ENCODE assay signal across 28 mouse cellular contexts in the genomic region with DNA sequence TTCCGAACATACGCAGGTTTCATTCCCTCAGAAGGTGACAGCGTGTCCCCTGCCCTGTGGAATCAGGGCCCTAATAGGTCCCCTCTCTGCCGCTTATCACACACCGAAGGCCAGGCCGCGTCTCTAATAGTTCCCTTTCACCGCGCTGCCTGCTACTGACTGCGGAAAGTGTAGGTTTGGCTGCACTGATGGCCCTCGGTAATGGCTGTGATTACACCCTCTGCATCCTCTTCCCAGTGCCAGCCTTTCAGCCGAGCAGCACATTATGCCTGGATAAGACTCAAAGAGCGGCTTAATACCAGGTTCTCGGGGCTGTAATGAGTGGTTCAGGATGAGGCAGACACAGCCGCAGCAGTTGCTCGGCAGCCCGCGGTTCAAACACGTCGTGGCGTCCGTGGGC. TPM values are rescaled to one million over a fixed set of nuclear protein-coding genes. Genes with fewer than 3 reads are reported as not detected.
A peak's percentile ranks its signal among the peaks of the same experiment; 100 is the strongest.
DNase-seq lines count a peak whose midpoint lies in the region; ATAC-seq lines count a peak whose summit lies in the region.
"Had no signal": no experiment of that assay in that cellular context is flagged by ENCODE, and none has a peak within 500 bp of the region (broad histone marks: within the 10 kb centered on the region; RNA-seq: fewer than 3 reads in every experiment).

No protein-coding gene starts in this region.

- ATAC-seq in midbrain, embryonic 14.5 days (ENCODE audit: low FRiP score, low TSS enrichment) = no peak
- ATAC-seq in CD4-positive, CD25-positive, alpha-beta regulatory T cell, adult 4 months = no peak
- ATAC-seq: hindbrain, postnatal 0 days; intestine, embryonic 16.5 days had no signal

- H3K9me3 ChIP-seq in midbrain, embryonic 14.5 days (ENCODE audit: control insufficient read depth, low read length) = no peaks in the 10 kb centered on the region
- H3K9me3 ChIP-seq: heart, embryonic 13.5 days; limb, embryonic 15.5 days; neural tube, embryonic 12.5 days had no signal

- WGBS in midbrain, embryonic 14.5 days = 82% methylated on average over 22 of the region's 22 CpGs

- H3K4me2 ChIP-seq in midbrain, embryonic 14.5 days (ENCODE audit: low read length) = no peak overlapping the region
- H3K4me2 ChIP-seq: heart, embryonic 13.5 days; limb, embryonic 15.5 days; lung, embryonic 14.5 days; neural tube, embryonic 12.5 days had no signal

- no peaks in the 10 kb centered on the region for H3K36me3 ChIP-seq in midbrain, embryonic 14.5 days (ENCODE audit: control insufficient read depth, insufficient read depth, low read length)
- H3K36me3 ChIP-seq: heart, embryonic 13.5 days; limb, embryonic 15.5 days; neural tube, embryonic 12.5 days had no signal

- H3K9ac ChIP-seq in midbrain, embryonic 14.5 days (replicated peaks; ENCODE audit: low read length) = no peak overlapping the region
- H3K9ac ChIP-seq: heart, embryonic 13.5 days; limb, embryonic 15.5 days; liver, embryonic 14.5 days; lung, embryonic 14.5 days; neural tube, embryonic 12.5 days had no signal

- H3K4me3 ChIP-seq in midbrain, embryonic 14.5 days (replicated peaks; ENCODE audit: low read depth, low read length) = no peak overlapping the region
- H3K4me3 ChIP-seq: heart, adult 2 months; heart, embryonic 13.5 days; limb, embryonic 15.5 days; neural tube, embryonic 12.5 days had no signal

- no peak overlapping the region for H3K27ac ChIP-seq in midbrain, embryonic 14.5 days (replicated peaks; ENCODE audit: low read depth, low read length)
- H3K27ac ChIP-seq: heart, adult 2 months; heart, embryonic 13.5 days; hindbrain, postnatal 0 days; limb, embryonic 15.5 days; liver, embryonic 14.5 days; neural tube, embryonic 12.5 days had no signal

- peak; percentile 21 to 33 for DNase-seq in cerebellum, postnatal 10 days
- no peak for DNase-seq in cerebellum, adult 9-11 months
- DNase-seq in right cerebral cortex, postnatal 10 days (ENCODE audit: low spot score in 2 of 2) = peak; percentile 46 to 49
- no peak for DNase-seq in right cerebral cortex, adult 2 months (ENCODE audit: low spot score in 2 of 2)
- peak; percentile 35 for DNase-seq in midbrain, embryonic 14.5 days
- no peak for DNase-seq in kidney, postnatal 36 days
- no peak for DNase-seq in cerebellum, adult 11 months
- DNase-seq: adrenal gland, adult 2 months; cerebellum, adult 2 months; gastrocnemius, postnatal 25 days; heart, adult 2 months; heart, postnatal 14 days; layer of hippocampus, adult 9-11 months; left cerebral cortex, postnatal 4 days; lung, embryonic 14.5 days; lung, postnatal 4 days; thymus, adult 2 months; thymus, postnatal 4 days had no signal

- 0 out of 2 replicates have a peak, but pooled peaks cover 3% of the 10 kb centered on the region for H3K27me3 ChIP-seq in midbrain, embryonic 14.5 days (ENCODE audit: control insufficient read depth, insufficient read depth, low read length)

- H3K4me1 ChIP-seq in midbrain, embryonic 14.5 days (ENCODE audit: control insufficient read depth, insufficient read depth, low read length) = no peaks in the 10 kb centered on the region
- H3K4me1 ChIP-seq: neural tube, embryonic 12.5 days had no signal

RNA-seq across cellular contexts. Expression of gene A230072I06Rik, which starts 3.5 kb away (rescaled TPM):
- not detected in 2 replicates for polyA plus RNA-seq in midbrain, embryonic 14.5 days (2014; fragmentation: Nextera tagmentation; extraction: Ambion mirVana)
- polyA plus RNA-seq in CD4-positive, CD25-positive, alpha-beta regulatory T cell, adult 4 months (2017; shearing (Covaris generic)) = not detected
- polyA plus RNA-seq: adrenal gland, adult 2 months; cerebellum, adult 2 months; heart, adult 2 months; heart, embryonic 13.5 days; hindbrain, embryonic 11.5 days; hindbrain, postnatal 0 days; intestine, embryonic 16.5 days; kidney, embryonic 16.5 days; large intestine, adult 2 months; limb, embryonic 15.5 days; liver, embryonic 14.5 days; lung, embryonic 14.5 days; neural tube, embryonic 12.5 days; thymus, adult 2 months had no signal

Comparison
In these comparisons a context has a peak if more than half of its experiments do, and no peak if none do; other contexts are left out.
1. DNase-seq: peak in cerebellum, postnatal 10 days (2 of 2), right cerebral cortex, postnatal 10 days (2 of 2) and midbrain, embryonic 14.5 days (single experiment); none in cerebellum, adult 9-11 months (single experiment), right cerebral cortex, adult 2 months (0 of 2), kidney, postnatal 36 days (0 of 2) and cerebellum, adult 11 months (single experiment).